Mouse (Mus musculus): Measurements from ENCODE around the gene Cend1.

The Cend1 gene

DNA sequence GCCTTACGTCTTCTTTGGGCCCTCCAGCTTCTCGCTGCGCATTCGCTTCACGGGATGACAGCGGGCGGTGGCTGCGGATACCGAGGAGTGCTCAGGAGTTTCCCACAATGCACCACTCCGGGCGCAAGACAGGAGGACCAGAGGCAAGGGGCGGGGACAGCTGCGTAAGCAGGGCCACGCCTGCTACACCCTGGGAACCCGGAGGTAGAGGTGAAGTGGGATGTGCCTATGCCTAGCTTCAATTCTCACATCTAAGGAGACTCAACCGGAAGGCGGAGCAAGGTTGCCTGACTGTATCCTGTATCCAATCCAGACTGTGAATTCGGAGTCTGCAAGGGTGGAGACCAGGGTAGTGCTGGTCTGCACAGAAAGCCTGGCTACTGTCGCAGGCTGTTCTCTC, at the start of gene Cend1:
Cend1 (minus strand) TSS at position 182 of the 400 bp plus-strand sequence.
- DNase-seq = no peak

DNA sequence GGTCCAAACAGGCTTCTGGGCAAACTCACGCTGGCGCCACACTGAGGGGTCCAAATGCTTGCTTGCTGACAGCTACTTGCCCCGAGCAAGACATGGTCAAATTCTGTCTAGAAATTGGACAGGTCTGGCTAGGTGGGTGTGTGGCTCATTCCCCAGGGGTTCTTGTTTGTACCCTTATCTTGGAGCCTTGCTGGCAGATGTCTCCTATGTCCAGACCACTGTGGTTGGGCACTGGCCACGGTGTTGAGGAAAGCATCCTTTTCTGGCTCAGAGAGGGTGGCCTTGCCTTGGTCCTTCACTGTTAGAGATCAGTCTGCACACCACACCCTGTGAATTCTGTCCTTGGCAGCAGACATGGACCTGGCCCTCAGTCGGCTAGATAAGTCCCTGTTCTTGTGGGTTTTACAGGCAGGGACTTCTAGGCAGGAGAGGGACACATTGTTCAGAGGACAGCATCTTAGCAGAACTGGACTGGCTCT, 49.0 kb upstream of the Cend1 start:
- no peak for DNase-seq

DNA sequence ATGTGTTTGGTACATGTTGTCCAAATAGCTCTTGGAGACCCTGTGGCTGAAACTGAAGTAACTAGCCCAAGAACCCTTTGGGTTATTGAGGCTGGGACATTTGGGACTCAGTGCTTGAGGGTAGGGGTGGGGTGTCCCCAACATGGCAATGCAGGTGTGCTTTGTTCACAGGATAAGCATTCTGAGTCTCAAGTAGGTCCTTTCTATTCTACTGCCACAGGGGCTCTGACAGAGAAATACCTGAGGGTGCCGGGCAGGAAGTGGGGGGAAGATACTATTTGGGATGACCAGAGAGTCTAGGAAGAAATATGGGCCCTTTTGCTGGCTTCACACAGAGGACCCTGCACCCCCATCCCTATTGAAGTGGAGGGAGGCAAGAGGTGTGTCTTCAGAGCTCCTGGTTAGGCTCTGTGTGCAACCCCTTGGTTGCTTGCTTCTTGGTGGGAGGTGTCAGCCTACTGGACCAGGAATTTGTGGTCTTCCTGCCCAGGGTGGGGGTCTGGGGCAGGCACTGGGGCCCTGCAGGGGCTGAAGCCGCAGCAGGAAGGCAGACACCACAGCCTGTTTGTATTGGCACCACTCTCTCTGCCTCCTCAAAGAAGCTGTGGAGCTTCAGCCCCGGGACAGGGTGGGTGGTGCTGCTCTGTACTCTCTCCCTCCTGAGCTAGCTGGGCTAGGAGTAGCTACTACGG, 48.4 kb upstream of the Cend1 start:
- DNase-seq = no peak

DNA sequence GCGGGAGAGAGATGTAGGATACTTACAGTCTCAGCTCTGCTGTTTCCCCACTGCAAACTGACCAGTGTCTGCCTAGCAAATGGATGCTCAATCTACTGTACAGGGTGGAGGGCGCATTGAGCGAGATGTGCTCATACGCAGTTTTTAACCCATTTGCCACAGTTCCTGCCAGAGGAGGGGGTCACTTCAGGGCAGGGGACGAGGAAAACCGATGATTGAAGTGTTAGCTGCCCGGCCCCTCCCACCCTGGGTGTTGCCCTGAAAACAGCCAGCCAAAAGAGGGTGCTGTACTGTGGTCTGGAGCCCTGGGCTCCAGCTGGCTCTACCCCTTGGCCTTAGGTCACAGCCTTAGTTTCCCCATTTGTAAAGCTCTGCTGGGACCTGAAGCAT, 47.7 kb upstream of the Cend1 start:
- DNase-seq = no peak

DNA sequence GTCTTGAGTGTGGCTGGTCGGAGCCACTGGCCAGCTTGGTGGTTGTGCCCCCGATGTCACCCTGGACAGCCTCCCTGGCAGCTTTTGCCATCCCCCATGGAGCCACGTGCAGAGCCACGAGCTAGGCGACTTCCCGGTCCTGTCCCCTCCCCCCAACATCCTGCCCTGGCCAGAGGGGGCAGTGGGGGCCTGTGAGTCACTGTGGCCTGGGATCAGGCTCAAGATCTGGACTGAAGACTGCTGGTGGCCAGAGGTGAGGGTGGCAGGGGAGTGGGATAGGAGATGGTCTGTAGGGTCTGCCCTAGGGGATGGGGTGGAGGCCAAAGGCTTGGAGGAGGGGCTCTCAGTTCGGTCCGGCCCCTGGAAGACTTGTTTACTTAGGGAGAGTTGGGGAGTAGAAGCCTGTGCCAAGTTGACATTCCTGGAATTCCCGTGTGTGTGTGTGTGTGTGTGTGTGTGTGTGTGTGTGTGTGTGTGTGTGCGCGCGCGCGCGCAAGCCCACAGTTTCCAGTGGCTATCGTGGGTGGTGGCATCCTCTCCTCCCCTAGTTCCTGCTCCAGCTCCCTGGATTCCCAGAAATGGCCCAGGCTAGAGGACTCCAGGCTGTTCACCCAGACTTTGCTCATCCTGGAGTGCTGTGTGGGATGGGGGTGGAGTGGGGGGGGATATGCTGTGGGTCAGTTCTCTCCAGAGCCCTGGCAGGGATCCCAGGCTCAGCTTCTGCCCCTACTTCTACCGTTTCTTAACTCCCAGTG, 47.1 kb upstream of the Cend1 start:
- peak; percentile 45 to 52 for DNase-seq

DNA sequence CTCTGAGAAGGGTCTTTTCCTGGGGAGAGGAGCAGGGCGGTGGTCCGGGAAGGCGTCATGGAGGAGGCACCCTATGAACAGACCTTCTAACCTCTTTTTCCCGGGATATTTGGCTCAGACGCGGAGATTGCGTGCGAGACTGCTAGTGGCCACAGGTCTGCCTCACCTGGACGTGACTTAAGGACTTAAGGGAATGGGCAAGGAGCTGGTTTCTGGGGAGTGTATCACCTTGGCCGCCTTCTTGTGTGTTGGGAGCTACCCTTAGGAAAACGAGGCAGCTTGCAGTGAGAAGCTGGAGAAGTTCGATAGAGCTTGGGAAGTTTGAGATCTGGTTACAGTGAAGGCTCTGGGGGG, 46.5 kb upstream of the Cend1 start:
- no peak for DNase-seq

DNA sequence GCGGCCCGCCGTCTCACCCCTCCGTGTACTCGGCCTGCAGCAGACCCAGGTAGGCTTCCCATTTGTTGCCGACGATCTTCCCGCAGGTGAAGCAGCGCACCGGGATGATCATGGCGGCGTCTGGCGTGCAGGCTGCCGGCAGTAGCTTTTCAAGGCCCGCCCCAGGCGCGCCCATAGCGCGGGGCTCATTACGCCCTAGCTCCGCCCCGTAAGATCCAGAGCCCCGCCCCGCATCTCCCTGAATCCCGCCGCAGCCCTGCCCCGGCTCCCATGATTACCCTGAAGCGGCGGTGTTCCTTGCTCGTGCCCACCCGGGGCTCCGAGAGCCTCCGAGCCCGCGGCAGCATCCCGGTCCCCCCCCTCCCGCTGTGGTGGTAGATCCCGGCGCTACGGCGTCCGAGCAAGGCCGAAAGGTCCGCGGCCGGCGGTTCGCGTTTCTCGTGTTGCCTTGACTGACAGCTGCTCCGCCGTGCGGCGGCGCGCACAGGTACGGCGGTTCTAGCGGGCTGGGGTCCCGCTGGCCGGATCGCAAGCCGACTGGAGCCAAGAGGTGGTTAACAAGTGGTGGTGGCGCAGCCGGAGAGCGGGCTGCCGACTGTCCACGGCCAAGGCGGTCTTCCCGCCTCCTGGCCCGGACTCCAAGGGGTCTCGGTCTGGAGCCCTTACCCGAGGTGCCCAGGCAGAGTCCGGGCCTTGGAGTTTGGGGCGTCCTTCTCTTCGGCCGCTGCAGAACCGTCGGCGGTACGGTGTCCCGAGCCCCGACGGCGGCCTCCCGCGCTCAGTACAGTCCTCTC, 45.9 kb upstream of the Cend1 start, which contains the start of the genes Polr2l and Tspan4:
Polr2l (minus strand) TSS at position 122 of the 794 bp plus-strand sequence.
Tspan4 (plus strand) TSS at position 230 of the 794 bp plus-strand sequence.
- peak; percentile 74 to 84 for DNase-seq

DNA sequence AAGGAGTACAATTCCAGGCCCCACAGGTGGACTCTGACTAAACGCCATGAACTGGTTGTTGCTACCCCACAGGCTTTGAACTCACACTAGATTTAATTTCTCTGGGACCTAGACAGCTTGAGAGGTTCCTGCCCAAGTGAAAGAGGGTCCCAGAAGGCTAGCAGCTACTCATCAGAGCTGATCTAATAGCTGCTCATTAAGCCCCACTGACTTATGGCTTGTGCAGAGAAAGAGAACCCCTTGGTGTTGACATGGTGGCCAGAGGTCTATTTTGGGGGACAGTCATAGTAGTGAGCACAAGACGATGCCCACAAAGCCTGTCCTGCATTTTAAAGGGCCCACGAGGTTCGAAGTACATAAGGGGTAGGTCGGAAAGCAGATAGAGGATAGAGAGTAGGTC, 44.9 kb upstream of the Cend1 start:
- no peak for DNase-seq

DNA sequence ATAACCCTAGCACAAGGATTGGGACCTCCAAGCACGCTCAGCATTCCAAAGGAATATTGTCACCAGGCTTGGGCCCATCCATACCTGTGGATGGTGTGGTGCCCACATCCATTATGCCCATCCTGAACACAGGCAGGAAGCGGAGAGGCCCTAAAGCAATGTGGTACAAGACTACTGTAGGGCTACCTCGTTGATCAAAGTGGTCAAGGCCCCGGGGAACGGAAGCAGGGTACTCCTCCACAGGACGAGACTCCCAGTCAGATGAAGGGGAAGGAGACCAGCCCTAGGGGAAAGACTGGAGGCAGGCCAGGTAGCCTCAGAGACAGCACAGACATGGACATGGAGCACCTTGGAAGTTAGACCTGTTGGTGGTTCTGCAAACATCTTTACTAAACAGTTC, 43.5 kb upstream of the Cend1 start:
- no peak for DNase-seq

DNA sequence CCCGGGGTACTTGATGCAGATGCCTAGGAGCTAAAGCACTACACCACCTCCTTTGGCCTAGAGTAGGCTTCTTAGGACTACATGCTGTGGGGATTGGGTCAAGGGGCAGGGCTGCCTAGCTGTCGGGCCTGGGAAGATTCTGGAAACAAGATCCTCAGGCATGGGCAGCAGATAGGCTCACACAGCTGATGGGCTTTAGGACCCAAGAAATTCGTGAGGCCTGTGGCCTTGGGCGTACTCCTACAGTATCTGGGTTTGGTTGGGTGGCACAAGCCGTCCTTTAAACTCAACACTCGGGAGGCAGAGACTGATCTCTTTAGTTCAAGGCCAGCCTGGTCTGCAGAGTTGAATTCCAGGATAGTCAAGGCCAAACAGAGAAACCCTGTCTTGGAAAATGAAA, 42.9 kb upstream of the Cend1 start:
- DNase-seq = no peak

DNA sequence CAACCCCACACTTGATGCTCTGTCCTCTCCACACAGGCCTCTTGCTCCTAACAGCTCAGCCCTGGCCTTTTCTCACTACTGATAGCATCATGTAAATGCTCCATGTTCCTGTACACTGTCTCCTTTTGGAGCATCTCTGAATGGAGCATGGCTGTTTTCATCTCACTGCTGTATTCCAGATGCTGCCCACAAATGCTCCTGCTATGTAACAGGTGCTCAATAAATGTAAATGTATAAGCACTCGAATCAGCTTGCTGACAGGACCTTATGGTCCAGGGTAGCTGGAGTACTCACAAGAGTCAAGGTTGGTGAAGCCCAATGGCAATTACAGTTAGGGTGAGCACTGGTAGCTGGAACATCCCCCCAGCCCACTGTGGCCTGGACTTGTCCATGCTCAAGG, 41.9 kb upstream of the Cend1 start:
- DNase-seq = no peak

DNA sequence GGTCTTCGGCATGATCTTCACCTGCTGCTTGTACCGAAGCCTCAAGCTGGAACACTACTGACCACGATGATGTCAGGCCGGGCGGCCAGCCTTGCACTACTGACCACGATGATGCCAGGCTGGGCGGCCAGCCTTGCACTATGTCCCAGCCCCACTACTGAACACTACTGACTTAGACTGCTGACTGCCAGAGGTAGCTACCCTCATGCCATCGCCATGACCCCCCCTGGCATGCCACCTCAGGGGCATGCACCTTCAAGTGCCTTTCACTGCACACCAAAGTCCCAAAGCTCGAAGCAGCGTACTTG, 41.3 kb upstream of the Cend1 start:
- no peak for DNase-seq

DNA sequence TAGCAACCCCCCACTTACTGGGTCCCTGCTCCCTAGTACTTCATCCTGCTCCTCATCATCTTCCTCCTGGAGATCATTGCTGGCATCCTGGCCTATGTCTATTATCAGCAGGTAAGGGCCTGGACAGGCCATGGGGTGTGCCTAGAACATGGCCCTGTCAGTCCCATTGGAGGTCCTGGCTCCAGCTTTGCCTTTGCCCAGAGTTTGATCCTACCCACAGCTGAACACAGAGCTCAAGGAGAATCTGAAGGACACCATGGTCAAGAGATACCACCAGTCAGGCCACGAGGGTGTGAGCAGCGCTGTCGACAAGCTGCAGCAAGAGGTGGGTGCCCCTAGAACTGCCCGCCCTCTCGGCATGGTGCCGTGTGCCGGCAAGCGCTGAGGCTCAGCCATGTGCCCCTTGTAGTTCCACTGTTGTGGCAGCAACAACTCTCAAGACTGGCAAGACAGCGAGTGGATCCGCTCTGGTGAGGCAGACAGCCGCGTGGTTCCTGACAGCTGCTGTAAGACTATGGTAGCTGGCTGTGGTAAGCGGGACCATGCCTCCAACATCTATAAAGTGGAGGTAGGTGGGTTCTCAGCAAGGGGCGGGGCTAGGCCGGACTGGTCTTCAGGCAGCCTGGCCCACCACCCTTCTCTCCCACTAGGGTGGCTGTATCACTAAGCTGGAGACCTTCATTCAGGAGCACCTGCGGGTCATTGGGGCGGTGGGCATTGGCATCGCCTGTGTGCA, 40.8 kb upstream of the Cend1 start:
- no peak for DNase-seq

DNA sequence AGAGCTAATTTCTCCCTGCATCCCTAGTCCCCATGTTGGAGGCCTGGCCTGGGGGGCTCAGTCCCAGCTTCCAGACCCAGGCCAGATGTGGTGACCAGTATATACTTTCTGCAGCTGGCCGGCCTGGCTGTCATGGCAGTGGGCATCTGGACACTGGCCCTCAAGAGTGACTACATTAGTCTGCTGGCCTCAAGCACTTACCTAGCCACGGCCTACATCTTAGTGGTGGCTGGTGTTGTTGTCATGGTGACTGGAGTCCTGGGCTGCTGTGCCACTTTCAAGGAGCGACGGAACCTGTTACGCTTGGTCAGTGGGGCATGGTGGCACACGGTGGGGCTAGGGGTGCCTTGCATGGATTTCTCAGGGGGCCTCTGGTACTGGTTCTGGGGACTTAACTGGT, 40.1 kb upstream of the Cend1 start:
- no peak for DNase-seq

DNA sequence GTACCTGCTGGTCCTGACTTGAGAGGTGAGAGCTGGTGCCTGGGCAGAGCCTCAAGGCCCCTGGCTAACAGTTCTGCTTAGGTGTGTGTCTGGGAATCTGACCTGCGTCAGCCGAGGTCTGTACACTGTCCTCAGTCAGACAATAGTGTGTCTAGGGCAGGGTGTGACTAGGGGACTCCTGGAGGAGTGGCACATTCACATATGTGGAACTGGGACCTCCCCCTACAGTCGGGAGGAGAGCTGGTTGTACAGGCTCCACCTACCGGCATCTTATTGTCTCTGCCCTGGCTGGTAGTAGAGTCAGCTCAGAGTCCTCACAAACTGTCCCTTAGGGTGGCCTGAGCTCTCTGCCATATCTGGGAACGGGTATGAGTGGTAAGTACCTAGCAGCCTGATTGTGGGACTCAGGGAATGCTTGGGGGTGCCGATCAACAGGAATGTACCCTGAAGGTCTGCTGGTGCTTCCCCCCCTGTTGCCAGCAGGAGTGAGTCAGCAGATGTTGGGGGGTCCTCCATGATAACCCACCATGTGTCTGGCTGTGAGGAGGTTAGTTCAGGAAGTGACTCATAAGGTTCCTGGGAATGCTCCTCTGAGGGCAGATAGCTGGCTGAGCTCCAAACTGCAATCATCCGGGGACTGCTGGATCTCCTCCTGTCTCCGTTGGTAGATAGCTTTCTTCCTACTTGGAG, 39.4 kb upstream of the Cend1 start:
- DNase-seq = peak; percentile 45 to 49

DNA sequence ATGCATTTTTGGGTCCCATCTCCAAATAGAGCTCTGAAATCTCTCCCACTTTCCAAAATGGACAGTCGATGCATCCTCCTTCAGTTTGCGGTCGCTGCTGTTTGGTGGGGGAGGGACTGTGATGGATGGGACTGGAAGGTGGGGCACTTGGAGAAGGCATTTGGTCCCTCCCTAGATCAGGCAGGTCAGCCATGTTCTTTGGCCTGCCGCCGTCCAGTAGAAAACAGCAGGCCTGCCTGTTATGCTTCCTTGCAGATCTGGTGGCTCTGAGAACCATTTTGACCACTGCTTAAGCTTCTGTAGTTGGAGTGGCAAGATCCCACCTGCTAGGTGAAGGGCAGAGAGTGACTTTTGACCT, 38.9 kb upstream of the Cend1 start:
- no peak for DNase-seq

DNA sequence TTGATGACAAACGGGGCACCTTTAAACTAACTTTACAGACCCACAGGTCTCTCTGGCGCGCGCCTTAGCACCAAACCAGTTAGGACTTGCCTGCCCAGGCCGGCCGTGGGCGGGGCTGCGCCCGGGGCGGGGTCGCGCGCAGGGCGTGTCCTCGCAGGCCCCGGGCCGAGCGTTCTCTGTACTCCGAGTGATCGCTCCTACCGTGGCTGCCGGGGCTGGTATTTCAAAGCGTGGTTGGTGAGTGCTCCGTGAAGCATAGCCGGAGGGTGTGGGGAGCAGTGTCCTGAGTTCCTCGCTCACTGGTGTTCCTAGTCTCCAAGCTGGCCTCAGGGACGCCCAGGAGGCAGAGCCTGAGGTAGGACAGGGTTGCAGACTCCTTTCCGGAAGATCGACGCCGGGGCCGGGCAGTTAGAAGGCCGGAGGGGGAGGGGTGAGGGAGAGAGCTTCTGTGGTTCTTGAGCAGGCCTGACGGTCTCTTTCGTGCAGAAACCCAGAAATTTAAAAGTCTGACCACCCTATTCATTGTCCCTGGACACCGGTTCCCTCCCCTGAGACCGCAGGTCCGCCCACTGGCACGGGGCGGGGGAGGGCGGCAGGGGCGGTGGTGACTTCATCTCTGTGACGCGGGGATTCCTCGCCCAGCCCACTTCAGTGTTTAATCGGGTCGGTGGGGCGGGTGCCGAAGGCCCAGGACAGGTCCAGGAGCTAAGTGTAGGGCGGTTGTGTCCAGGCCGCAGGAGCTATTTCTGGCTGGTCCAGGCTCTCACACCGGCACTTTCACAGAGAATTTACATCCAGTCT, 38.1 kb upstream of the Cend1 start, which contains the start of gene Cd151:
Cd151 (plus strand) TSS at position 163 of the 801 bp plus-strand sequence.
- DNase-seq = peak; percentile 76 to 89

DNA sequence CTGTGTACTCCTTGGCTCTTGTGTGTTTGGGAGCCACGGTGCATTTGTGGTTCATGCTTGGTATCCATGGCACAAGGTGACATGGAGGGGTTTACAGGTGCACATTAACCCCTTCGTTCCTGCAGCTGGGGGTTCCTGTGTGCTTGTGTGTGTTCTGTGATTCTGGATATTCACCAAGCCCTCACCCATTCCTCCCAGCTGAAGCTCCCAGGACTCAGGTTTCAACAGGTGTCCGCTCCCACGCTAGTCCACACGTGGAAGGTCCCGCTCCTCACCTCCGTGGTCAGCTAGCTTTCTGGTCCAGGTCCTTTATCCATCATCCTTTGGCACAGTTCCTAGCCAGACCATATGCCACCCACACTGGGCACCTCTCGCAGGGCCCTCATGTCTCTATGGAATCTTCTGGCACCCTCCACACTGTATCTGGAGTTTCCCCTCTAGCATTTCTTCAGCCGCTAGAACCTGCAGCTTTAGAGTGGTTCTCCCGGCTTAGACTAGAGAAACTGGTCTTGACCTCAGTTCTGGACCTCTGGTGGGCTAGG, 37.4 kb upstream of the Cend1 start:
- DNase-seq = no peak

DNA sequence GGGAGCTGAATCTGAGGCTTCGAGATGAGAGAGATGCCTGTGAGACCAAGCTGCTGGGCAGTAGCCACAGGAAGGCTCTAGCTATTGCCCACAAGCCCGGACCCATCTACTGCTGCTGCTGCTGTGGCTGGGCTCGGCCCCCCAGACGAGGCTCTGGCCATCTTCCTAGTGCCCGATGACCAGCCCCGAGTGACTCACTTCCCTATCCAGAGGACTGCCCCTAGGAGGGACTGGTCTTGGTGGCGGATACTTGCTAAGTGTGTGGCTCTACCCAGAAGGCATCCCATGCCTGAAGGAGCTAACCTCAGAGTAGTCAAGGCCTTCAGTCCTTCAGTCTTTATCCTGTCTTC, 36.7 kb upstream of the Cend1 start:
- DNase-seq = no peak

DNA sequence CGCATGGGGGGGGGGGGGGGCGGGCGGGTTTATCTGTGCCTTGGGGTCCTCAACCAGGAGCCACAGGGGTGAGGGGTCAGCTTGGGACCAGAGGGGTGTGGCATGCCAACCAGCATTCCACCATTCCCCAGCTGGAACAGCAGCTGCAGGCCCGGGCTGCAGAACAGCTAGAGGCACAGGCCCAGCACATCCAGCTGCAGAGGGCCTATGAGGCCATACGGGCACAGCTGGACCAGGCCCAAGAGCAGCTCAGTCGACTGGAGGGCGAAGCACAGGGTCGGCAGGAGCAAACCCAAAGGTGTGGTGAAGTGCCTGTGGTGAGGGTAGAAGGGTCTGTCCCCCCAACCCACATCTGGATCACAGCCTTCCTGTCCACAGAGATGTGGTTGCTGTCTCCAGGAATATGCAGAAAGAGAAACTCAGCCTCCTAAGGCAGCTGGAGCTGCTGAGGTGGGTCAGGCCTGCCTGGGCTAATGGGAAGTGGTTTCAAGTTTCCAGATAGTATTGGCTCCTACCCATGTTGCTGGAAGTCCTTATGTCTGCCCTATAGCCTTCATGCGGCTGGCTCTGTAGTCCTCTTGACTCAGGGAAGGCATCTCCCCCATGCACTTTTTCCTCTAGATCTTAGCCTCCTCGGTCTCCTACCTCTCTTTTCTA, 36.2 kb upstream of the Cend1 start:
- DNase-seq = no peak
